Mouse (Mus musculus) MEL (cell line): ENCODE results near the gene Uri1. TPM values are rescaled to one million over a fixed set of nuclear protein-coding genes. Genes with fewer than 3 reads are reported as not detected.

Source experiments
- DNase-seq: peaks from one replicate; pipeline ENCODE4 v3.0.0; 2011; ENCODE audit warnings: low read depth, low spot score
- H3K27ac ChIP-seq: 2 replicates; pipeline ENCODE4 v1.5.1; 2012; ENCODE audit warnings: low read depth, mild to moderate bottlenecking, control low read depth, low read length, moderate library complexity; ENCODE audit not compliant: control insufficient read depth
- H3K27me3 ChIP-seq, 2 experiments: fragments of 150-350 bp in 1 of 2; sonication (generic) in 1 of 2; 2 replicates each; pipeline ENCODE4 v1.6.1; 2012; ENCODE audit warnings: low read length in 2 of 2, mild to moderate bottlenecking in 2 of 2, improper control_type of control experiment in 1 of 2, moderate library complexity in 1 of 2; ENCODE audit not compliant: insufficient read depth in 2 of 2, control insufficient read depth in 1 of 2
- H3K36me3 ChIP-seq, 2 experiments: 2 replicates each; pipeline ENCODE4 v1.6.1; 2012 to 2014; ENCODE audit warnings: low read length in 2 of 2, improper control_type of control experiment in 1 of 2, inconsistent platforms in 1 of 2, mild to moderate bottlenecking in 1 of 2; ENCODE audit not compliant: insufficient read depth in 2 of 2, control insufficient read depth in 1 of 2
- H3K4me1 ChIP-seq, 2 experiments: fragments of 150-350 bp in 1 of 2; sonication (generic) in 1 of 2; 2 replicates each; pipeline ENCODE4 v1.6.1; 2012; ENCODE audit warnings: low read length in 2 of 2, improper control_type of control experiment in 1 of 2, mild to moderate bottlenecking in 1 of 2; ENCODE audit not compliant: insufficient read depth in 2 of 2, control insufficient read depth in 1 of 2
- H3K4me3 ChIP-seq, 2 experiments: fragments of 150-350 bp in 1 of 2; sonication (generic) in 1 of 2; 2 replicates each; pipeline ENCODE4 v1.5.1; 2012; ENCODE audit warnings: low read depth in 2 of 2, low read length in 2 of 2, mild to moderate bottlenecking in 2 of 2, moderate library complexity in 2 of 2, control low read depth in 1 of 2, improper control_type of control experiment in 1 of 2; ENCODE audit not compliant: control insufficient read depth in 1 of 2, insufficient read depth in 1 of 2
- H3K79me2 ChIP-seq: 2 replicates; pipeline ENCODE4 v1.6.1; 2012; ENCODE audit warnings: mild to moderate bottlenecking, low read length, moderate library complexity; ENCODE audit not compliant: control insufficient read depth, poor library complexity, insufficient read depth
- H3K9ac ChIP-seq: 2 replicates; pipeline ENCODE4 v1.6.1; 2012; ENCODE audit warnings: low read depth, mild to moderate bottlenecking, control low read depth, low read length, moderate library complexity; ENCODE audit not compliant: control insufficient read depth, poor library complexity, severe bottlenecking
- H3K9me3 ChIP-seq: fragments of 150-350 bp; sonication (generic); replicated peaks from 2 replicates; pipeline ENCODE4 v1.6.1; 2012; ENCODE audit warnings: mild to moderate bottlenecking, low read length, improper control_type of control experiment, moderate library complexity; ENCODE audit not compliant: insufficient read depth
- E2F4 ChIP-seq: IDR thresholded peaks from 2 replicates; pipeline ENCODE4 v1.6.1; 2011; ENCODE audit warnings: low read depth, low read length, improper control_type of control experiment, borderline replicate concordance
- GABPA ChIP-seq: IDR thresholded peaks from 2 replicates; pipeline ENCODE4 v1.6.1; 2012; ENCODE audit warnings: low read depth, mild to moderate bottlenecking, inconsistent platforms, low read length, improper control_type of control experiment, moderate library complexity
- GATA1 ChIP-seq: IDR thresholded peaks from 2 replicates; pipeline ENCODE4 v1.6.1; 2011; ENCODE audit warnings: low read depth, low read length, improper control_type of control experiment
- KAT2A ChIP-seq: conservative IDR thresholded peaks from 2 replicates; pipeline ENCODE4 v1.6.1; 2012; ENCODE audit warnings: low read depth, low read length, improper control_type of control experiment, inconsistent platforms
- MAFK ChIP-seq: IDR thresholded peaks from 2 replicates; pipeline ENCODE4 v1.6.1; 2011; ENCODE audit warnings: low read depth, mild to moderate bottlenecking, low read length, improper control_type of control experiment, borderline replicate concordance
- MAX ChIP-seq: IDR thresholded peaks from 2 replicates; pipeline ENCODE4 v1.6.1; 2011; ENCODE audit warnings: low read length, improper control_type of control experiment
- MXI1 ChIP-seq: IDR thresholded peaks from 2 replicates; pipeline ENCODE4 v1.6.1; 2011; ENCODE audit warnings: mild to moderate bottlenecking, low read depth, low read length, improper control_type of control experiment
- MYB ChIP-seq: IDR thresholded peaks from 2 replicates; pipeline ENCODE4 v1.6.1; 2011; ENCODE audit warnings: mild to moderate bottlenecking, low read depth, low read length, improper control_type of control experiment
- MYC ChIP-seq: IDR thresholded peaks from 2 replicates; pipeline ENCODE4 v1.6.1; 2011; ENCODE audit warnings: low read depth, mild to moderate bottlenecking, low read length, improper control_type of control experiment, moderate library complexity
- NELFE ChIP-seq: IDR thresholded peaks from 2 replicates; pipeline ENCODE4 v1.6.1; 2011; ENCODE audit warnings: low read depth, low read length, improper control_type of control experiment
- POLR2A ChIP-seq, 2 experiments: IDR thresholded peaks; 2 replicates each; pipeline ENCODE4 v1.6.1; 2011 to 2012; ENCODE audit warnings: low read length in 2 of 2, mild to moderate bottlenecking in 2 of 2, control low read depth in 1 of 2, improper control_type of control experiment in 1 of 2, low read depth in 1 of 2, moderate library complexity in 1 of 2; ENCODE audit not compliant: control insufficient read depth in 1 of 2, insufficient read depth in 1 of 2, poor library complexity in 1 of 2
- POLR2AphosphoS5 ChIP-seq: IDR thresholded peaks from 2 replicates; pipeline ENCODE4 v1.6.1; 2012; ENCODE audit warnings: low read depth, borderline replicate concordance, mild to moderate bottlenecking, inconsistent platforms, low read length, moderate library complexity, mixed read lengths
- RAD21 ChIP-seq: IDR thresholded peaks from 2 replicates; pipeline ENCODE4 v1.6.1; 2011; ENCODE audit warnings: mild to moderate bottlenecking, low read depth, low read length, improper control_type of control experiment
- SIN3A ChIP-seq: IDR thresholded peaks from 2 replicates; pipeline ENCODE4 v1.6.1; 2012; ENCODE audit warnings: low read length, improper control_type of control experiment, inconsistent platforms
- TAL1 ChIP-seq: IDR thresholded peaks from 2 replicates; pipeline ENCODE4 v1.6.1; 2012; ENCODE audit warnings: mild to moderate bottlenecking, inconsistent platforms, low read length, moderate library complexity, mixed read lengths
- TBP ChIP-seq: IDR thresholded peaks from 2 replicates; pipeline ENCODE4 v1.8.0; 2011; ENCODE audit warnings: low read depth, low read length, improper control_type of control experiment
- TCF12 ChIP-seq: IDR thresholded peaks from 2 replicates; pipeline ENCODE4 v1.6.1; 2014; ENCODE audit warnings: low read depth, mild to moderate bottlenecking, inconsistent platforms, low read length, improper control_type of control experiment, moderate library complexity
- UBTF ChIP-seq: IDR thresholded peaks from 2 replicates; pipeline ENCODE4 v1.6.1; 2012; ENCODE audit warnings: low read depth, mild to moderate bottlenecking, inconsistent platforms, low read length, improper control_type of control experiment, moderate library complexity, borderline replicate concordance; ENCODE audit not compliant: insufficient read depth
- USF1 ChIP-seq: IDR thresholded peaks from 2 replicates; pipeline ENCODE4 v1.6.1; 2014; ENCODE audit warnings: low read depth, mild to moderate bottlenecking, inconsistent platforms, low read length, improper control_type of control experiment, moderate library complexity
- ZKSCAN1 ChIP-seq: IDR thresholded peaks from 2 replicates; pipeline ENCODE4 v1.6.1; 2012; ENCODE audit warnings: low read depth, mild to moderate bottlenecking, inconsistent platforms, low read length, improper control_type of control experiment, moderate library complexity
- ZNF384 ChIP-seq: IDR thresholded peaks from 2 replicates; pipeline ENCODE4 v1.6.1; 2012; ENCODE audit warnings: low read depth, mild to moderate bottlenecking, inconsistent platforms, low read length, improper control_type of control experiment
- polyA plus RNA-seq, 2 experiments: library from polyadenylated mRNA; stranded (reverse) in 1 of 2; unstranded in 1 of 2; fragments of >175 nt in 1 of 2; fragments of >200 nt in 1 of 2; gene quantifications; 2 replicates each; pipeline versions ENCODE4 v1.2.1 to v1.2.4; 2012; ENCODE audit warnings: low replicate concordance in 2 of 2, low read depth in 1 of 2; ENCODE audit not compliant: insufficient read length in 2 of 2, insufficient read depth in 1 of 2, missing spikeins in 1 of 2
- total RNA-seq: library from RNA; depleted of rRNA; stranded (reverse); fragments of 300-350 nt; gene quantifications from 2 replicates; pipeline ENCODE4 v1.2.3, GENCODE M21; 2012

Uri1 gene
- total and polyA plus RNA-seq, 3 experiments, result 29.2 to 36.0 TPM; not detected in 1

- no peaks in the 10 kb centered on the region for H3K36me3 ChIP-seq
- H3K9ac ChIP-seq, result no peak overlapping the region
- no peak for DNase-seq
- H3K27ac ChIP-seq, result no peak overlapping the region
- H3K9me3 ChIP-seq, result no peaks in the 10 kb centered on the region
- H3K4me3 ChIP-seq, result no peak overlapping the region
- H3K27me3 ChIP-seq, result peaks cover 0 to 3% of the 10 kb centered on the region in 2 experiments; a peak in 2 of 4 replicates
- no peak for TF ChIP-seq POLR2A (IDR thresholded peaks at IDR 0.05; ENCODE audit: control insufficient read depth in 1 of 2, insufficient read depth in 1 of 2, low read depth in 1 of 2, low read length in 2 of 2, poor library complexity in 1 of 2)
- TF ChIP-seq SIN3A, result no peak
- no peak for TF ChIP-seq KAT2A
- no peak for TF ChIP-seq POLR2AphosphoS5
- TF ChIP-seq MXI1, result no peak
- no peak for TF ChIP-seq MAX
- TF ChIP-seq RAD21, result no peak
- H3K79me2 ChIP-seq, result peaks cover 3% of the 10 kb centered on the region; the same call in 1 of the 2 replicates
- H3K4me1 ChIP-seq, result peaks cover 0 to 8% of the 10 kb centered on the region in 2 experiments; a peak in 3 of 4 replicates
These were observed 35.7 kb upstream of the Uri1 start for GRCm38 (mm10) chr7:38059096-38059495.

- Histone ChIP-seq H3K9ac (no peak overlapping the region), H3K27me3 (peaks cover 0 to 3% of the 10 kb centered on the region in 2 experiments; a peak in 2 of 4 replicates), H3K27ac (no peak overlapping the region), H3K79me2 (no peaks in the 10 kb centered on the region), H3K36me3 (no peaks in the 10 kb centered on the region), H3K4me1 (peaks cover 0 to 6% of the 10 kb centered on the region in 2 experiments; a peak in 1 of 4 replicates), H3K4me3 (no peak overlapping the region), H3K9me3 (no peaks in the 10 kb centered on the region)
- no peak for DNase-seq
- TF ChIP-seq ZKSCAN1, result no peak
- no peak for TF ChIP-seq USF1
- TF ChIP-seq GATA1, result no peak
- no peak for TF ChIP-seq MYB
- TF ChIP-seq E2F4, result no peak
- TF ChIP-seq MAFK, result no peak
- TF ChIP-seq MYC, result no peak
- TF ChIP-seq ZNF384, result no peak
- no peak for TF ChIP-seq KAT2A
- TF ChIP-seq TCF12, result no peak
- TF ChIP-seq TAL1, result no peak
- no peak for TF ChIP-seq TBP
- no peak for TF ChIP-seq POLR2AphosphoS5
- TF ChIP-seq NELFE, result no peak
- no peak for TF ChIP-seq UBTF
- TF ChIP-seq SIN3A, result no peak
- no peak for TF ChIP-seq GABPA
These were observed 32.6 kb upstream of the Uri1 start for GRCm38 (mm10) chr7:38055996-38056395.
